Mouse (Mus musculus): Measurements from ENCODE around the gene Ccdc152. TPM values are rescaled to one million over a fixed set of nuclear protein-coding genes. Genes with fewer than 3 reads are reported as not detected.

Gene Ccdc152
- polyA plus RNA-seq, 1 experiment from 2014 or later: not detected

DNA sequence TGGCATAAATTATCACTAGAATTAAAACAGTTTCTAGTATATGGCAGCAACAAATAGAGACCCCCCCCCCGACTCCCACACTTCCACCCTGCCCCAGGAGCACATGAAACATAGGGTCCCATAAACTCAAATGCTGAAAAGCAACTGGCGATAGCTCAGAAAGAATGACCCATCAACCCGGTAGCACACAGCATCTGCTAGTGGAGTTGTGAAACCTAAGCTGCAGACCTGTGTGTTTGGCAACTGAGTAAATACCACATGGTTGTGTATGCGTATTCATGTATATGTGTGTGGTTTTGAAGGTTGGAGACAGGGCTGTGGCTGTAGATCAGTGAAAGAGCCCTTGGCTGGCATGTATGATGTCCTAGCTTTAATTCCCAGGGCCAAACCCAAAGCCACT, 72.3 kb downstream of the Ccdc152 start:
- Histone ChIP-seq H3K9ac (ENCODE audit: low read length) (no peak overlapping the region), H3K9me3 (ENCODE audit: control insufficient read depth, low read length) (no peaks in the 10 kb centered on the region), H3K36me3 (ENCODE audit: control insufficient read depth, insufficient read depth, low read length) (no peaks in the 10 kb centered on the region), H3K4me1 (replicated peaks; ENCODE audit: control insufficient read depth, insufficient read depth, low read length) (no peaks in the 10 kb centered on the region), H3K4me2 (ENCODE audit: low read depth, low read length, severe bottlenecking) (no peak overlapping the region), H3K4me3 (ENCODE audit: low read depth, low read length) (no peak overlapping the region), H3K27me3 (ENCODE audit: control insufficient read depth, insufficient read depth, low read length) (no peaks in the 10 kb centered on the region), H3K27ac (ENCODE audit: low read depth, low read length) (no peak overlapping the region)
- DNase-seq (ENCODE audit: low spot score) (no peak), ATAC-seq (replicated peaks; ENCODE audit: low FRiP score) (no peak)
- 91% methylated on average over 4 of the region's 4 CpGs for WGBS

Other genes with a start within 250 kb of the Ccdc152 start
- gene Selenop, start 35.0 kb downstream of the Ccdc152 start, polyA plus RNA-seq (2014; fragmentation: Nextera tagmentation; extraction: Ambion mirVana): 51.1 and 53.1 TPM in 2 replicates